Mouse (Mus musculus) stomach, embryonic 14.5 days (tissue): ENCODE data around the gene Elavl2. TPM values are rescaled to one million over a fixed set of nuclear protein-coding genes. Genes with fewer than 3 reads are reported as not detected.

Source experiments
- ATAC-seq: fragments of 200-750 bp; cut with Nextera tagmentation; 2 replicates; pipeline ENCODE4 v1.8.0; 2017; ENCODE audit warnings: low read depth, moderate TSS enrichment; ENCODE audit not compliant: insufficient number of reproducible peaks, insufficient read depth, low FRiP score
- H3K27ac ChIP-seq: fragments of 300-500 bp; sonication (generic); 2 replicates; pipeline ENCODE4 v1.5.1; 2014; ENCODE audit warnings: mild to moderate bottlenecking, low read length, moderate library complexity, mixed read lengths
- H3K27me3 ChIP-seq: fragments of 300-500 bp; sonication (generic); 2 replicates; pipeline ENCODE4 v1.6.1; 2014; ENCODE audit warnings: low read length, control low read depth, mixed read lengths; ENCODE audit not compliant: control insufficient read depth, insufficient read depth
- H3K36me3 ChIP-seq: fragments of 300-500 bp; sonication (generic); 2 replicates; pipeline ENCODE4 v1.6.1; 2014; ENCODE audit warnings: mild to moderate bottlenecking, control low read depth, low read length, moderate library complexity, mixed read lengths; ENCODE audit not compliant: control insufficient read depth, insufficient read depth
- H3K4me1 ChIP-seq: fragments of 300-500 bp; sonication (generic); 2 replicates; pipeline ENCODE4 v1.6.1; 2014; ENCODE audit warnings: low read length, control low read depth, mixed read lengths; ENCODE audit not compliant: control insufficient read depth, insufficient read depth
- H3K4me2 ChIP-seq: fragments of 300-500 bp; sonication (generic); replicated peaks from 2 replicates; pipeline ENCODE4 v1.6.1; 2014; ENCODE audit warnings: low read depth, low read length, control low read depth
- H3K4me3 ChIP-seq: fragments of 300-500 bp; sonication (generic); 2 replicates; pipeline ENCODE4 v1.5.1; 2014; ENCODE audit warnings: low read depth, low read length, control low read depth
- H3K9ac ChIP-seq: fragments of 300-500 bp; sonication (generic); replicated peaks from 2 replicates; pipeline ENCODE4 v1.6.1; 2014; ENCODE audit warnings: low read depth, mild to moderate bottlenecking, control low read depth, low read length, moderate library complexity, mixed read lengths
- H3K9me3 ChIP-seq: fragments of 300-500 bp; sonication (generic); 2 replicates; pipeline ENCODE4 v1.6.1; 2016; ENCODE audit warnings: low read depth, low read length, control low read depth; ENCODE audit not compliant: control insufficient read depth
- WGBS: fragments of 180-500 bp; shearing (Covaris S2); extraction: QIAGEN DNeasy Blood & Tissue Kit; methylation state at CpG from one replicate; pipeline ENCODE4 v1.1.7; 2014; 5-methylcytosine and 5-hydroxymethylcytosine counted together
- polyA plus RNA-seq: library from polyadenylated mRNA; unstranded; fragments of >200 nt; fragmentation: Nextera tagmentation; extraction: Ambion mirVana; gene quantifications from 2 replicates; pipeline ENCODE4 v1.2.1, GENCODE M21; 2014

Gene Elavl2
- 7.2 and 8.3 TPM in 2 replicates for polyA plus RNA-seq

GRCm38 (mm10) chr4:91400423-91400822 lies at the start of gene Elavl2:
Elavl2 (minus strand) TSS chr4:91400785.
- H3K27ac ChIP-seq = no peak within 1 kb of the TSS
- 0 out of 2 replicates have a peak, but pooled peaks cover 3% of the 10 kb centered on the region for H3K27me3 ChIP-seq
- no peaks in the 10 kb centered on the region for H3K4me1 ChIP-seq
- H3K4me3 ChIP-seq = peak within 1 kb of the TSS; percentile 21
- whole genome bisulfite sequencing = 2% methylated on average over 28 of the region's 28 CpGs
- 0 out of 2 replicates have a peak, but pooled peaks have one; percentile 46 for ATAC-seq
- H3K9me3 ChIP-seq = no peaks in the 10 kb centered on the region
- H3K9ac ChIP-seq = no peak within 1 kb of the TSS
- peak within 1 kb of the TSS; percentile 42 for H3K4me2 ChIP-seq
- H3K36me3 ChIP-seq = no peaks in the 10 kb centered on the region

- Histone ChIP-seq H3K27me3 (no peaks in the 10 kb centered on the region), H3K36me3 (no peaks in the 10 kb centered on the region), H3K4me3 (no peak overlapping the region), H3K27ac (no peak overlapping the region), H3K9ac (no peak overlapping the region), H3K4me1 (no peaks in the 10 kb centered on the region), H3K4me2 (no peak overlapping the region), H3K9me3 (no peaks in the 10 kb centered on the region)
- ATAC-seq = no peak
- WGBS = 70% methylated on average over 2 of the region's 2 CpGs
These were observed 47.3 kb upstream of the Elavl2 start for GRCm38 (mm10) chr4:91447887-91448286.

- no peaks in the 10 kb centered on the region for H3K27me3 ChIP-seq
- no peaks in the 10 kb centered on the region for H3K9me3 ChIP-seq
- H3K4me2 ChIP-seq = no peak overlapping the region
- no peak overlapping the region for H3K27ac ChIP-seq
- no peak for ATAC-seq
- no peak overlapping the region for H3K4me3 ChIP-seq
- H3K36me3 ChIP-seq = no peaks in the 10 kb centered on the region
- no peak overlapping the region for H3K9ac ChIP-seq
- H3K4me1 ChIP-seq = no peaks in the 10 kb centered on the region
- 83% methylated on average over 1 of the region's 1 CpGs for WGBS
These were observed 15.0 kb upstream of the Elavl2 start for GRCm38 (mm10) chr4:91415582-91415981.

GRCm38 (mm10) chr4:91405047-91405446 lies 4.5 kb upstream of the Elavl2 start:
- ATAC-seq = no peak
- 76% methylated on average over 3 of the region's 3 CpGs for WGBS
- H3K4me2 ChIP-seq = no peak overlapping the region
- no peaks in the 10 kb centered on the region for H3K9me3 ChIP-seq
- H3K36me3 ChIP-seq = no peaks in the 10 kb centered on the region
- H3K4me3 ChIP-seq = no peak overlapping the region
- no peaks in the 10 kb centered on the region for H3K4me1 ChIP-seq
- H3K27ac ChIP-seq = no peak overlapping the region
- H3K9ac ChIP-seq = no peak overlapping the region
- 0 out of 2 replicates have a peak, but pooled peaks cover 3% of the 10 kb centered on the region for H3K27me3 ChIP-seq

GRCm38 (mm10) chr4:91399510-91400196 lies 932 bp downstream of the Elavl2 start:
- Histone ChIP-seq H3K9me3 (no peaks in the 10 kb centered on the region), H3K4me3 (peak overlapping the region; percentile 21; the same call in 1 of the 2 replicates), H3K4me1 (no peaks in the 10 kb centered on the region), H3K9ac (no peak overlapping the region), H3K4me2 (peak overlapping the region; percentile 42), H3K27ac (no peak overlapping the region), H3K27me3 (0 out of 2 replicates have a peak, but pooled peaks cover 3% of the 10 kb centered on the region), H3K36me3 (no peaks in the 10 kb centered on the region)
- ATAC-seq = no peak
- WGBS = under 1% methylated on average over 17 of the region's 17 CpGs

GRCm38 (mm10) chr4:91391987-91392598 lies 8.5 kb downstream of the Elavl2 start:
- H3K4me2 ChIP-seq = no peak overlapping the region
- H3K4me3 ChIP-seq = no peak overlapping the region
- no peaks in the 10 kb centered on the region for H3K4me1 ChIP-seq
- no peak for ATAC-seq
- H3K27ac ChIP-seq = no peak overlapping the region
- H3K9ac ChIP-seq = no peak overlapping the region
- WGBS = 62% methylated on average over 5 of the region's 5 CpGs
- H3K27me3 ChIP-seq = no peaks in the 10 kb centered on the region
- no peaks in the 10 kb centered on the region for H3K36me3 ChIP-seq
- H3K9me3 ChIP-seq = no peaks in the 10 kb centered on the region

GRCm38 (mm10) chr4:91387701-91388100 lies 12.9 kb downstream of the Elavl2 start:
- ATAC-seq = no peak
- H3K4me2 ChIP-seq = no peak overlapping the region
- H3K9ac ChIP-seq = no peak overlapping the region
- no peaks in the 10 kb centered on the region for H3K27me3 ChIP-seq
- H3K36me3 ChIP-seq = no peaks in the 10 kb centered on the region
- no peak overlapping the region for H3K27ac ChIP-seq
- 90% methylated on average over 3 of the region's 3 CpGs for WGBS
- H3K4me1 ChIP-seq = no peaks in the 10 kb centered on the region
- no peaks in the 10 kb centered on the region for H3K9me3 ChIP-seq
- H3K4me3 ChIP-seq = no peak overlapping the region

GRCm38 (mm10) chr4:91381201-91381627 lies 19.4 kb downstream of the Elavl2 start:
- 4% methylated on average over 13 of the region's 13 CpGs for WGBS
- Histone ChIP-seq H3K4me3 (no peak overlapping the region), H3K9me3 (no peaks in the 10 kb centered on the region), H3K4me2 (no peak overlapping the region), H3K4me1 (no peaks in the 10 kb centered on the region), H3K27me3 (peaks cover 11% of the 10 kb centered on the region; the same call in 1 of the 2 replicates), H3K9ac (no peak overlapping the region), H3K27ac (no peak overlapping the region), H3K36me3 (no peaks in the 10 kb centered on the region)
- no peak for ATAC-seq
